Mouse (Mus musculus) CH12.LX (cell line): ENCODE measurements at regions not wholly inside any gene's neighbourhood (a gene's known extent, or its start where the extent isn't known, plus 50 kb on each side); places are given as distances from the start of the nearest gene placed in this dataset.

Source experiments
- DNase-seq: peaks from one replicate; pipeline ENCODE4 v3.0.0-alpha.2; 2013; ENCODE audit errors: extremely low read depth
- H3K27ac ChIP-seq: 2 replicates; pipeline ENCODE4 v1.5.1; 2012; ENCODE audit warnings: low read depth, mild to moderate bottlenecking, control low read depth, moderate library complexity; ENCODE audit not compliant: insufficient read depth
- H3K27me3 ChIP-seq: replicated peaks from 2 replicates; pipeline ENCODE3; 2012; ENCODE audit warnings: inconsistent platforms
- H3K36me3 ChIP-seq, 2 experiments: replicated peaks in 1 of 2; 2 replicates each; pipeline versions ENCODE3 to v1.6.1; 2012; ENCODE audit warnings: inconsistent platforms in 1 of 2, low read length in 1 of 2, mild to moderate bottlenecking in 1 of 2, mixed read lengths in 1 of 2, moderate library complexity in 1 of 2; ENCODE audit not compliant: control insufficient read depth in 1 of 2, insufficient read depth in 1 of 2
- H3K4me1 ChIP-seq, 2 experiments: 2 replicates each; pipeline ENCODE4 v1.6.1; 2012; ENCODE audit warnings: inconsistent platforms in 1 of 2, moderate library complexity in 1 of 2; ENCODE audit not compliant: insufficient read depth in 2 of 2, control insufficient read depth in 1 of 2
- H3K4me2 ChIP-seq: 2 replicates; pipeline ENCODE4 v1.6.1; 2012; ENCODE audit warnings: low read depth, mild to moderate bottlenecking, control low read depth; ENCODE audit not compliant: poor library complexity, insufficient read depth, severe bottlenecking
- H3K4me3 ChIP-seq, 3 experiments: fragments of 150-350 bp in 1 of 3; sonication (generic) in 1 of 3; replicated peaks in 1 of 3; 2 replicates each; pipeline versions ENCODE3 to v1.5.1; 2011 to 2012; ENCODE audit warnings: low read depth in 2 of 3, low read length in 2 of 3, mild to moderate bottlenecking in 2 of 3, moderate library complexity in 2 of 3, control low read depth in 1 of 3, improper control_type of control experiment in 1 of 3, inconsistent platforms in 1 of 3, mixed read lengths in 1 of 3; ENCODE audit not compliant: poor library complexity in 1 of 3
- H3K79me2 ChIP-seq: replicated peaks from 2 replicates; pipeline ENCODE4 v1.6.1; 2012; ENCODE audit warnings: mild to moderate bottlenecking, moderate library complexity; ENCODE audit not compliant: control insufficient read depth, poor library complexity, insufficient read depth, severe bottlenecking; ENCODE audit errors: extremely low read depth
- H3K9ac ChIP-seq: 2 replicates; pipeline ENCODE4 v1.6.1; 2012; ENCODE audit warnings: low read depth, mild to moderate bottlenecking, control low read depth, moderate library complexity; ENCODE audit not compliant: insufficient read depth
- H3K9me3 ChIP-seq: replicated peaks from 2 replicates; pipeline ENCODE3; 2012; ENCODE audit warnings: low read length, inconsistent platforms, mixed read lengths
- BHLHE40 ChIP-seq: IDR thresholded peaks from 2 replicates; pipeline ENCODE4 v1.6.1; 2011; ENCODE audit warnings: mild to moderate bottlenecking, low read depth, low read length, improper control_type of control experiment
- CTCF ChIP-seq, 2 experiments: IDR thresholded peaks in 1 of 2; conservative IDR thresholded peaks in 1 of 2; 2 replicates each; pipeline ENCODE4 v1.5.1; 2011 to 2012; ENCODE audit warnings: low read depth in 2 of 2, low read length in 2 of 2, improper control_type of control experiment in 1 of 2, inconsistent platforms in 1 of 2, mild to moderate bottlenecking in 1 of 2, moderate library complexity in 1 of 2
- ELF1 ChIP-seq: IDR thresholded peaks from 2 replicates; pipeline ENCODE4 v1.6.1; 2014; ENCODE audit warnings: low read depth, mild to moderate bottlenecking, inconsistent platforms, low read length, improper control_type of control experiment
- EP300 ChIP-seq: IDR thresholded peaks from 2 replicates; pipeline ENCODE4 v1.6.1; 2011; ENCODE audit warnings: low read length, improper control_type of control experiment
- GABPA ChIP-seq: IDR thresholded peaks from 2 replicates; pipeline ENCODE4 v1.6.1; 2012; ENCODE audit warnings: low read depth, low read length, improper control_type of control experiment, inconsistent platforms; ENCODE audit not compliant: insufficient replicate concordance
- HCFC1 ChIP-seq: IDR thresholded peaks from 2 replicates; pipeline ENCODE4 v1.6.1; 2012; ENCODE audit warnings: low read depth, mild to moderate bottlenecking, inconsistent platforms, low read length, improper control_type of control experiment
- IRF4 ChIP-seq: IDR thresholded peaks from 2 replicates; pipeline ENCODE4 v1.6.1; 2014; ENCODE audit warnings: low read depth, mild to moderate bottlenecking, inconsistent platforms, low read length, improper control_type of control experiment
- JUND ChIP-seq: conservative IDR thresholded peaks from 2 replicates; pipeline ENCODE4 v1.6.1; 2011; ENCODE audit warnings: low read depth, low read length, improper control_type of control experiment
- MAX ChIP-seq: IDR thresholded peaks from 2 replicates; pipeline ENCODE4 v1.6.1; 2011; ENCODE audit warnings: low read length, improper control_type of control experiment
- MAZ ChIP-seq: IDR thresholded peaks from 2 replicates; pipeline ENCODE4 v1.6.1; 2012; ENCODE audit warnings: low read depth, mild to moderate bottlenecking, inconsistent platforms, low read length, improper control_type of control experiment, moderate library complexity
- MXI1 ChIP-seq: IDR thresholded peaks from 2 replicates; pipeline ENCODE4 v1.6.1; 2011; ENCODE audit warnings: mild to moderate bottlenecking, low read depth, low read length, improper control_type of control experiment
- RAD21 ChIP-seq: IDR thresholded peaks from 2 replicates; pipeline ENCODE4 v1.6.1; 2011; ENCODE audit warnings: low read depth, mild to moderate bottlenecking, low read length, improper control_type of control experiment, moderate library complexity
- UBTF ChIP-seq: IDR thresholded peaks from 2 replicates; pipeline ENCODE4 v1.6.1; 2012; ENCODE audit warnings: low read depth, mild to moderate bottlenecking, inconsistent platforms, low read length, improper control_type of control experiment, moderate library complexity
- USF1 ChIP-seq: IDR thresholded peaks from 2 replicates; pipeline ENCODE4 v1.6.1; 2014; ENCODE audit warnings: low read depth, mild to moderate bottlenecking, inconsistent platforms, low read length, improper control_type of control experiment
- USF2 ChIP-seq: conservative IDR thresholded peaks from 2 replicates; pipeline ENCODE4 v1.6.1; 2011; ENCODE audit warnings: low read depth, low read length, improper control_type of control experiment
- ZC3H11A ChIP-seq: IDR thresholded peaks from 2 replicates; pipeline ENCODE4 v1.6.1; 2012; ENCODE audit warnings: low read depth, mild to moderate bottlenecking, inconsistent platforms, low read length, improper control_type of control experiment
- ZKSCAN1 ChIP-seq: IDR thresholded peaks from 2 replicates; pipeline ENCODE4 v1.6.1; 2012; ENCODE audit warnings: low read depth, inconsistent platforms, low read length, improper control_type of control experiment, borderline replicate concordance
- dilution Hi-C: fragments of 300-500 bp; cut with MboI; formaldehyde crosslinking; loops from 2 replicates; pipeline ENCODE4 v1.14.3; 2020; ENCODE audit warnings: low sequenced_read_pairs; ENCODE audit not compliant: extremely low pct_unique_long_range_greater_than_20kb, extremely low pct_ligation_motif_present
- in situ Hi-C: fragments of 300-500 bp; cut with MboI; formaldehyde crosslinking; loops from 3 replicates; pipeline ENCODE4 v1.14.3; 2019; ENCODE audit warnings: low sequenced_read_pairs, low pct_ligation_motif_present, low pct_unique_long_range_greater_than_20kb, mixed read lengths

GRCm38 (mm10) chr4:98187038-98187437, 196.1 kb downstream of the Tm2d1 start:
- Histone ChIP-seq H3K79me2 (no peaks in the 10 kb centered on the region), H3K4me2 (no peak overlapping the region), H3K4me1 (no peaks in the 10 kb centered on the region), H3K36me3 (no peaks in the 10 kb centered on the region), H3K9ac (no peak overlapping the region), H3K27me3 (no peaks in the 10 kb centered on the region), H3K27ac (no peak overlapping the region), H3K4me3 (no peak overlapping the region), H3K9me3 (peaks cover 73% of the 10 kb centered on the region)
- dilution Hi-C loops: no loop called here
- no peak for TF ChIP-seq EP300
- no peak for TF ChIP-seq USF1
- no peak for TF ChIP-seq GABPA
- TF ChIP-seq RAD21: no peak
- no peak for TF ChIP-seq MAX
- TF ChIP-seq USF2: no peak
- no peak for TF ChIP-seq ZC3H11A
- TF ChIP-seq UBTF: no peak
- no peak for TF ChIP-seq MXI1
- in situ Hi-C loops: no loop called here
- no peak for DNase-seq

- H3K27me3 ChIP-seq: no peaks in the 10 kb centered on the region
- no peaks in the 10 kb centered on the region for H3K79me2 ChIP-seq
- H3K27ac ChIP-seq: no peak overlapping the region
- TF ChIP-seq ZKSCAN1 (no peak), MAZ (no peak), BHLHE40 (no peak), GABPA (no peak), JUND (no peak), CTCF (conservative IDR thresholded peaks at IDR 0.05 in 1 of 2, IDR thresholded peaks at IDR 0.05 in 1 of 2; ENCODE audit: low read depth in 2 of 2, low read length in 2 of 2) (no peak), IRF4 (no peak), MAX (no peak), HCFC1 (no peak), ELF1 (no peak), USF1 (no peak)
- H3K4me3 ChIP-seq: no peak overlapping the region
- no peak for DNase-seq
- H3K4me1 ChIP-seq: no peaks in the 10 kb centered on the region
- no peak overlapping the region for H3K9ac ChIP-seq
- no peak overlapping the region for H3K4me2 ChIP-seq
- dilution Hi-C loops (no loop called here), in situ Hi-C loops (no loop called here)
- H3K36me3 ChIP-seq: no peaks in the 10 kb centered on the region
- peaks cover 48% of the 10 kb centered on the region for H3K9me3 ChIP-seq
These were observed 201.1 kb downstream of the Tm2d1 start for GRCm38 (mm10) chr4:98182053-98182355.
